Mouse (Mus musculus): ENCODE results near the gene Zfhx3. TPM values are rescaled to one million over a fixed set of nuclear protein-coding genes. Genes with fewer than 3 reads are reported as not detected.

Zfhx3 gene
- total RNA-seq (2012; rRNA removed): 0.23 and 0.26 TPM in 2 replicates
- polyA plus RNA-seq (2012; ENCODE audit: insufficient read depth in 1 of 2, insufficient read length in 2 of 2, low read depth in 1 of 2, low replicate concordance in 2 of 2, missing spikeins in 1 of 2): 1 to 10 TPM in 1 of 2 experiments, not detected in 1; 2.5 TPM

GRCm38 (mm10) chr8:107941922-107942694, at the start of gene Zfhx3:
Zfhx3 (plus strand) TSS chr8:107942644.
- H3K27me3 ChIP-seq (ENCODE audit: control insufficient read depth in 1 of 2, insufficient read depth in 2 of 2, low read length in 2 of 2): no peaks in the 10 kb centered on the region
- H3K36me3 ChIP-seq (ENCODE audit: control insufficient read depth in 1 of 2, insufficient read depth in 2 of 2, low read length in 2 of 2): no peaks in the 10 kb centered on the region
- TF ChIP-seq TCF12 (IDR thresholded peaks at IDR 0.05; ENCODE audit: low read depth, low read length) (no peak), USF2 (IDR thresholded peaks at IDR 0.05; ENCODE audit: borderline replicate concordance in 1 of 2, insufficient read depth in 1 of 2, low read depth in 1 of 2, low read length in 2 of 2) (no peak), MAX (IDR thresholded peaks at IDR 0.05; ENCODE audit: low read length) (no peak), CTCF (IDR thresholded peaks at IDR 0.05 in 2 of 3, conservative IDR thresholded peaks at IDR 0.05 in 1 of 3; ENCODE audit: control insufficient read depth in 1 of 3, insufficient read depth in 1 of 3, low read depth in 2 of 3, low read length in 3 of 3, poor library complexity in 1 of 3, severe bottlenecking in 1 of 3) (no peak), SMC3 (IDR thresholded peaks at IDR 0.05; ENCODE audit: low read depth, low read length) (no peak), CHD2 (IDR thresholded peaks at IDR 0.05; ENCODE audit: low read length) (no peak), TAL1 (IDR thresholded peaks at IDR 0.05; ENCODE audit: low read length) (no peak)
- no peaks in the 10 kb centered on the region for H3K79me2 ChIP-seq (ENCODE audit: control insufficient read depth, insufficient read depth, low read length, poor library complexity)
- no peak within 1 kb of the TSS for H3K4me3 ChIP-seq (ENCODE audit: control insufficient read depth in 1 of 2, insufficient read depth in 1 of 2, low read depth in 2 of 2, low read length in 2 of 2)
- H3K4me1 ChIP-seq (ENCODE audit: control insufficient read depth in 1 of 2, insufficient read depth in 2 of 2, low read length in 2 of 2): no peaks in the 10 kb centered on the region
- H3K27ac ChIP-seq (ENCODE audit: control insufficient read depth, low read depth, low read length): no peak within 1 kb of the TSS
- no peaks in the 10 kb centered on the region for H3K9me3 ChIP-seq (replicated peaks; ENCODE audit: insufficient read depth, low read length)
- no peak within 1 kb of the TSS for H3K9ac ChIP-seq (ENCODE audit: control insufficient read depth, low read depth, low read length, poor library complexity, severe bottlenecking)
- DNase-seq (ENCODE audit: low read depth, low spot score): no peak

GRCm38 (mm10) chr8:107918984-107919383, 23.5 kb upstream of the Zfhx3 start:
- no peaks in the 10 kb centered on the region for H3K36me3 ChIP-seq (ENCODE audit: control insufficient read depth in 1 of 2, insufficient read depth in 2 of 2, low read length in 2 of 2)
- no peak overlapping the region for H3K9ac ChIP-seq (ENCODE audit: control insufficient read depth, low read depth, low read length, poor library complexity, severe bottlenecking)
- TF ChIP-seq MAX (IDR thresholded peaks at IDR 0.05; ENCODE audit: low read length) (no peak), KAT2A (conservative IDR thresholded peaks at IDR 0.05; ENCODE audit: low read depth, low read length) (no peak), MYB (IDR thresholded peaks at IDR 0.05; ENCODE audit: low read depth, low read length) (no peak), SIN3A (IDR thresholded peaks at IDR 0.05; ENCODE audit: low read length) (no peak), ETS1 (IDR thresholded peaks at IDR 0.05; ENCODE audit: low read depth, low read length) (no peak), ZNF384 (IDR thresholded peaks at IDR 0.05; ENCODE audit: low read depth, low read length) (no peak), EP300 (IDR thresholded peaks at IDR 0.05; ENCODE audit: low read depth in 1 of 2, low read length in 2 of 2) (no peak), CTCF (IDR thresholded peaks at IDR 0.05 in 2 of 3, conservative IDR thresholded peaks at IDR 0.05 in 1 of 3; ENCODE audit: control insufficient read depth in 1 of 3, insufficient read depth in 1 of 3, low read depth in 2 of 3, low read length in 3 of 3, poor library complexity in 1 of 3, severe bottlenecking in 1 of 3) (no peak), TBP (IDR thresholded peaks at IDR 0.05; ENCODE audit: low read depth, low read length) (no peak), POLR2AphosphoS2 (IDR thresholded peaks at IDR 0.05; ENCODE audit: low read length) (no peak), POLR2A (IDR thresholded peaks at IDR 0.05; ENCODE audit: control insufficient read depth in 1 of 2, insufficient read depth in 1 of 2, low read depth in 1 of 2, low read length in 2 of 2, poor library complexity in 1 of 2) (no peak), CHD2 (IDR thresholded peaks at IDR 0.05; ENCODE audit: low read length) (no peak), ELF1 (IDR thresholded peaks at IDR 0.05; ENCODE audit: low read depth, low read length) (no peak), NRF1 (IDR thresholded peaks at IDR 0.05; ENCODE audit: insufficient read depth, low read depth, low read length, poor library complexity, severe bottlenecking) (no peak), MAZ (IDR thresholded peaks at IDR 0.05; ENCODE audit: low read depth, low read length) (no peak), RAD21 (IDR thresholded peaks at IDR 0.05; ENCODE audit: low read depth, low read length) (no peak), ZKSCAN1 (IDR thresholded peaks at IDR 0.05; ENCODE audit: low read depth, low read length) (no peak)
- H3K27me3 ChIP-seq (ENCODE audit: control insufficient read depth in 1 of 2, insufficient read depth in 2 of 2, low read length in 2 of 2): no peaks in the 10 kb centered on the region
- H3K4me1 ChIP-seq (ENCODE audit: control insufficient read depth in 1 of 2, insufficient read depth in 2 of 2, low read length in 2 of 2): no peaks in the 10 kb centered on the region
- no peak for DNase-seq (ENCODE audit: low read depth, low spot score)
- no peak overlapping the region for H3K27ac ChIP-seq (ENCODE audit: control insufficient read depth, low read depth, low read length)
- no peak overlapping the region for H3K4me3 ChIP-seq (ENCODE audit: control insufficient read depth in 1 of 2, insufficient read depth in 1 of 2, low read depth in 2 of 2, low read length in 2 of 2)
- H3K9me3 ChIP-seq (replicated peaks; ENCODE audit: insufficient read depth, low read length): no peaks in the 10 kb centered on the region
- no peaks in the 10 kb centered on the region for H3K79me2 ChIP-seq (ENCODE audit: control insufficient read depth, insufficient read depth, low read length, poor library complexity)

Measured in MEL (cell line).